8 mouse cellular contexts compared by ENCODE assay signal in the genomic region with DNA sequence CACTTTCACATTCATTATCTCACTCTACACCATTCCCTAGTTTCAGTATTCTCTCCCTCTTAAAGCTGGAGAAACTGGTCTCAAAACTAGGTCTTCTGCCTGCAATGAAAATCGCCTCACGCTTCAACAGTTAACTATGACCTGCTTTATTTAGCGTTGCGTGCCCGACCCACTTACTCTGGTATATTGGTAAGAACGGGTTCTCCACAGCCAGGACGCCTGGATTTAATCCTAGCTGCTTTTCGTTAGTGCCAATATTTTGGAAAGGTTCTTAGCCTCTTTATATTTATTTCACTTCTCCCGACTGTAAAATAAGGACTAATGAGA. TPM values are rescaled to one million over a fixed set of nuclear protein-coding genes. Genes with fewer than 3 reads are reported as not detected.
A peak's percentile ranks its signal among the peaks of the same experiment; 100 is the strongest.
DNase-seq lines count a peak whose midpoint lies in the region; ATAC-seq and TF ChIP-seq lines count a peak whose summit lies in the region.

No protein-coding gene starts in this region.

- no peak for TF ChIP-seq CTCF in liver, adult 2 months (IDR thresholded peaks at IDR 0.05; ENCODE audit: low read depth, low read length)

- H3K9ac ChIP-seq in liver, adult 2 months (ENCODE audit: low read depth, low read length) = peak overlapping the region; percentile 85
- peak overlapping the region; percentile 95 for H3K9ac ChIP-seq in embryonic facial prominence, embryonic 14.5 days (ENCODE audit: low read depth, low read length)
- peak overlapping the region; percentile 93 for H3K9ac ChIP-seq in intestine, embryonic 15.5 days
- peak overlapping the region; percentile 93 for H3K9ac ChIP-seq in neural tube, embryonic 12.5 days

- H3K9me3 ChIP-seq in embryonic facial prominence, embryonic 14.5 days (ENCODE audit: control insufficient read depth, low read length) = no peaks in the 10 kb centered on the region
- no peaks in the 10 kb centered on the region for H3K9me3 ChIP-seq in intestine, embryonic 15.5 days
- no peaks in the 10 kb centered on the region for H3K9me3 ChIP-seq in neural tube, embryonic 12.5 days

- no peak for DNase-seq in liver, adult 2 months (ENCODE audit: extremely low read depth, low read depth, low spot score)
- no peak for DNase-seq in liver
- no peak for DNase-seq in embryonic facial prominence, embryonic 14.5 days (ENCODE audit: low spot score)
- DNase-seq in urinary bladder, adult 18-20 months (ENCODE audit: low spot score in 2 of 2) = no peak
- DNase-seq in thymus, adult 18-20 months = no peak
- no peak for DNase-seq in right cerebral cortex, postnatal 25 days

- peaks cover 8% of the 10 kb centered on the region; the same call in 1 of the 2 replicates for H3K4me1 ChIP-seq in liver, adult 2 months (ENCODE audit: control insufficient read depth, insufficient read depth, low read length)
- H3K4me1 ChIP-seq in embryonic facial prominence, embryonic 14.5 days (ENCODE audit: control insufficient read depth, insufficient read depth, low read length) = peaks cover 9% of the 10 kb centered on the region
- peaks cover 4% of the 10 kb centered on the region for H3K4me1 ChIP-seq in intestine, embryonic 15.5 days (replicated peaks)
- peaks cover 13% of the 10 kb centered on the region for H3K4me1 ChIP-seq in neural tube, embryonic 12.5 days

- under 1% methylated on average over 9 of the region's 9 CpGs for WGBS in liver, adult 2 months
- WGBS in embryonic facial prominence, embryonic 14.5 days = 1% methylated on average over 9 of the region's 9 CpGs
- WGBS in intestine, embryonic 15.5 days = 2% methylated on average over 9 of the region's 9 CpGs
- under 1% methylated on average over 9 of the region's 9 CpGs for WGBS in neural tube, embryonic 12.5 days

- peak overlapping the region; percentile 91 for H3K4me2 ChIP-seq in embryonic facial prominence, embryonic 14.5 days (ENCODE audit: low read depth, low read length)
- peak overlapping the region; percentile 74 for H3K4me2 ChIP-seq in intestine, embryonic 15.5 days (replicated peaks)
- H3K4me2 ChIP-seq in neural tube, embryonic 12.5 days (replicated peaks) = peak overlapping the region; percentile 75

- peak overlapping the region; percentile 82 for H3K27ac ChIP-seq in liver, adult 2 months (replicated peaks; ENCODE audit: insufficient read depth, low read depth, low read length)
- H3K27ac ChIP-seq in embryonic facial prominence, embryonic 14.5 days (replicated peaks; ENCODE audit: low read depth, low read length) = peak overlapping the region; percentile 95
- H3K27ac ChIP-seq in intestine, embryonic 15.5 days = peak overlapping the region; percentile 98
- H3K27ac ChIP-seq in neural tube, embryonic 12.5 days = no peak overlapping the region

- H3K27me3 ChIP-seq in liver, adult 2 months (ENCODE audit: control insufficient read depth, insufficient read depth, low read length) = no peaks in the 10 kb centered on the region
- no peaks in the 10 kb centered on the region for H3K27me3 ChIP-seq in embryonic facial prominence, embryonic 14.5 days (replicated peaks; ENCODE audit: control insufficient read depth, insufficient read depth, low read length)
- H3K27me3 ChIP-seq in intestine, embryonic 15.5 days (replicated peaks) = no peaks in the 10 kb centered on the region
- H3K27me3 ChIP-seq in neural tube, embryonic 12.5 days (replicated peaks) = no peaks in the 10 kb centered on the region; the same call in 1 of the 2 replicates

- peak; percentile 71 for ATAC-seq in embryonic facial prominence, embryonic 14.5 days (ENCODE audit: low read depth)
- no peak for ATAC-seq in intestine, embryonic 15.5 days
- ATAC-seq in neural tube, embryonic 12.5 days (ENCODE audit: low FRiP score, low read depth) = no peak; the same call in 1 of the 2 replicates

- H3K4me3 ChIP-seq in liver, adult 2 months (ENCODE audit: insufficient read depth, low read depth, low read length) = peak overlapping the region; percentile 85
- peak overlapping the region; percentile 74 for H3K4me3 ChIP-seq in embryonic facial prominence, embryonic 14.5 days (ENCODE audit: low read depth, low read length)
- peak overlapping the region; percentile 88 for H3K4me3 ChIP-seq in intestine, embryonic 15.5 days (replicated peaks)
- H3K4me3 ChIP-seq in neural tube, embryonic 12.5 days = peak overlapping the region; percentile 94

- no peaks in the 10 kb centered on the region for H3K36me3 ChIP-seq in liver, adult 2 months (ENCODE audit: control insufficient read depth, insufficient read depth, low read length)
- H3K36me3 ChIP-seq in embryonic facial prominence, embryonic 14.5 days (ENCODE audit: control insufficient read depth, insufficient read depth, low read length) = no peaks in the 10 kb centered on the region
- no peaks in the 10 kb centered on the region for H3K36me3 ChIP-seq in intestine, embryonic 15.5 days
- no peaks in the 10 kb centered on the region for H3K36me3 ChIP-seq in neural tube, embryonic 12.5 days

- H3K79me2 ChIP-seq in liver, adult 2 months (ENCODE audit: control insufficient read depth, insufficient read depth, low read length) = peaks cover 4% of the 10 kb centered on the region; the same call in 1 of the 2 replicates

- TF ChIP-seq POLR2A in liver, adult 2 months (IDR thresholded peaks at IDR 0.05; ENCODE audit: extremely low read depth, insufficient read depth, low read length) = no peak

RNA-seq across cellular contexts. Expression of gene Armc8, which starts 0.3 kb away (rescaled TPM):
- total RNA-seq in liver, adult 2 months (2014; rRNA removed) = 9.3 and 12.1 TPM in 2 replicates
- polyA plus RNA-seq in liver, adult 2 months (2012; rRNA removed) = 3.8 and 4.4 TPM in 2 replicates
- 21.0 and 22.8 TPM in 2 replicates for polyA plus RNA-seq in embryonic facial prominence, embryonic 14.5 days (2014; fragmentation: Nextera tagmentation; extraction: Ambion mirVana)
- 26.9 and 27.9 TPM in 2 replicates for polyA plus RNA-seq in intestine, embryonic 15.5 days (2015; fragmentation: Nextera tagmentation; extraction: Ambion mirVana)
- 45.5 and 46.1 TPM in 2 replicates for polyA plus RNA-seq in neural tube, embryonic 12.5 days (2016; fragmentation: Nextera tagmentation; extraction: Ambion mirVana)

RNA-seq across cellular contexts. Expression of gene Dbr1, which starts 6.6 kb away (rescaled TPM):
- total RNA-seq in liver, adult 2 months (2014; rRNA removed) = 6.9 and 11.5 TPM in 2 replicates
- polyA plus RNA-seq in liver, adult 2 months (2012; rRNA removed) = 5.4 and 7.1 TPM in 2 replicates
- 19.0 and 21.3 TPM in 2 replicates for polyA plus RNA-seq in embryonic facial prominence, embryonic 14.5 days (2014; fragmentation: Nextera tagmentation; extraction: Ambion mirVana)
- 27.9 and 28.2 TPM in 2 replicates for polyA plus RNA-seq in intestine, embryonic 15.5 days (2015; fragmentation: Nextera tagmentation; extraction: Ambion mirVana)
- 28.1 and 28.8 TPM in 2 replicates for polyA plus RNA-seq in neural tube, embryonic 12.5 days (2016; fragmentation: Nextera tagmentation; extraction: Ambion mirVana)

RNA-seq across cellular contexts. Expression of gene A4gnt, which starts 43.3 kb away (rescaled TPM):
- not detected in 2 replicates for total RNA-seq in liver, adult 2 months (2014; rRNA removed)
- not detected in 2 replicates for polyA plus RNA-seq in liver, adult 2 months (2012; rRNA removed)
- not detected in 2 replicates for polyA plus RNA-seq in embryonic facial prominence, embryonic 14.5 days (2014; fragmentation: Nextera tagmentation; extraction: Ambion mirVana)
- 0.92 and 0.96 TPM in 2 replicates for polyA plus RNA-seq in intestine, embryonic 15.5 days (2015; fragmentation: Nextera tagmentation; extraction: Ambion mirVana)
- not detected in 2 replicates for polyA plus RNA-seq in neural tube, embryonic 12.5 days (2016; fragmentation: Nextera tagmentation; extraction: Ambion mirVana)
